Mouse (Mus musculus): ENCODE measurements around the gene Stk35. TPM values are rescaled to one million over a fixed set of nuclear protein-coding genes. Genes with fewer than 3 reads are reported as not detected.

Stk35 gene
- polyA plus RNA-seq, 1 experiment from 2014 or later = 16.7 TPM

DNA sequence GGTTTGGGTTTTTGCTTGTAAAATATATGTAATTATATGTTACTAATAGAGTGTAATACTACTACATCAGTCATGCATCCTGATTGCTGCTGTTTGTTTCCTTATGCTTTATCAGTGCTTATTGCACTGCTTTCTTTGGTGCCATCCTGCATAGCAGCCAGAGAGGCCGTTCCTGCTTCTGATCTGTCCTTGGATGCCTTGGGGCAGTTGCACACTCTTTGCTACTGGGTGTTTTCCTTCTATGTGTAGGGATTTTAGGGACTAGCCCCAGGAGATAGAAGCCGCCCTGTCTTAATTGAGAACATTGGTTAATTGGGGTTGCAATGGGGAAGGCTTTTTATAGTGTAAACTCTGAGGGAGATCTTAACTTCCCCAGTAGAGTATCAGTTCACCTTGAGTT, 6.2 kb downstream of the Stk35 start:
- DNase-seq (ENCODE audit: low spot score) (no peak), ATAC-seq (replicated peaks; ENCODE audit: insufficient number of reproducible peaks, low FRiP score, low TSS enrichment, low read depth) (no peak)
- Histone ChIP-seq H3K27me3 (ENCODE audit: control insufficient read depth, insufficient read depth, low read length) (no peaks in the 10 kb centered on the region), H3K9ac (replicated peaks; ENCODE audit: low read length) (no peak overlapping the region), H3K27ac (replicated peaks; ENCODE audit: low read depth, low read length) (no peak overlapping the region), H3K4me2 (ENCODE audit: low read depth, low read length) (no peak overlapping the region), H3K36me3 (replicated peaks; ENCODE audit: control insufficient read depth, insufficient read depth, low read depth, low read length) (no peaks in the 10 kb centered on the region; the same call in 1 of the 2 replicates), H3K4me1 (ENCODE audit: control insufficient read depth, insufficient read depth, low read length) (peaks cover 6% of the 10 kb centered on the region), H3K9me3 (replicated peaks; ENCODE audit: control insufficient read depth, low read length) (no peaks in the 10 kb centered on the region), H3K4me3 (ENCODE audit: low read depth, low read length) (no peak overlapping the region)
- WGBS = 81% methylated on average over 2 of the region's 2 CpGs

DNA sequence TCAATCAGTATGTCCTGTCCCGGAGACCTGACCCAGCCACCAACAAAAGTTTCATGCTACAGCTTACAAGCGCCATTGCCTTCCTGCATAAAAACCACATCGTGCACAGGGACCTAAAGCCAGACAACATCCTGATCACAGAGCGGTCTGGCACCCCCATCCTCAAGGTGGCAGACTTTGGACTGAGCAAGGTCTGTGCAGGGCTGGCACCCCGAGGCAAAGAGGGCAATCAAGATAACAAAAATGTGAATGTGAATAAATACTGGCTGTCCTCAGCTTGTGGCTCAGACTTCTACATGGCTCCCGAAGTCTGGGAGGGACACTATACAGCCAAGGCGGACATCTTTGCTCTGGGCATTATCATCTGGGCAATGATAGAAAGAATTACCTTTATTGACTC, 10.2 kb downstream of the Stk35 start:
- 93% methylated on average over 7 of the region's 7 CpGs for WGBS
- no peaks in the 10 kb centered on the region; the same call in 1 of the 2 replicates for H3K36me3 ChIP-seq (replicated peaks; ENCODE audit: control insufficient read depth, insufficient read depth, low read depth, low read length)

DNA sequence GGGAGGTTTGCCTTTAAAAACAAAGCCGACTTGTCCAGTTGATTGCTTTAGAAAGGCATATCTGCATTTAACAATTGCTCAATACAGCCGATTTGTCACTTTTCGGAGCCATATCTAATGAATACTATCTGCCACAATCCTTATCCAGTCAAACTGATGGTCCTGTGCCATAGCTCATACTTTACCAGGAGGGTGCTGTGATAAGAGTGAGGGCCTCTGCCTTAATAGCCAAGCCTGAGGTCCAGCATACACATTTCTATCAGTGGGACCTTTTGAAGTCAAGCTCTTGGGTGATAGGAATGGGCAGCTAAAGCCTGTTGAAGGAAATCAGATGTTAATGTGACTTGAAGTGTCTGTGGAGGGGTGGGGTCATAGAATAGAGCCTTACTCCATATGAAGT, 13.7 kb downstream of the Stk35 start:
- WGBS = 85% methylated on average over 3 of the region's 3 CpGs
- no peaks in the 10 kb centered on the region for H3K27me3 ChIP-seq (ENCODE audit: control insufficient read depth, insufficient read depth, low read length)
- no peak for DNase-seq (ENCODE audit: low spot score)
- H3K4me2 ChIP-seq (ENCODE audit: low read depth, low read length) = no peak overlapping the region
- no peak for ATAC-seq (replicated peaks; ENCODE audit: insufficient number of reproducible peaks, low FRiP score, low TSS enrichment, low read depth)
- H3K9ac ChIP-seq (replicated peaks; ENCODE audit: low read length) = no peak overlapping the region
- H3K36me3 ChIP-seq (replicated peaks; ENCODE audit: control insufficient read depth, insufficient read depth, low read depth, low read length) = no peaks in the 10 kb centered on the region; the same call in none of the 2 replicates
- H3K4me1 ChIP-seq (ENCODE audit: control insufficient read depth, insufficient read depth, low read length) = no peaks in the 10 kb centered on the region
- no peak overlapping the region for H3K27ac ChIP-seq (replicated peaks; ENCODE audit: low read depth, low read length)
- no peaks in the 10 kb centered on the region for H3K9me3 ChIP-seq (replicated peaks; ENCODE audit: control insufficient read depth, low read length)
- no peak overlapping the region for H3K4me3 ChIP-seq (ENCODE audit: low read depth, low read length)

More for the DNA sequence above, 10.2 kb downstream of the Stk35 start:
- H3K9ac ChIP-seq (replicated peaks; ENCODE audit: low read length) = no peak overlapping the region
- no peak overlapping the region for H3K4me3 ChIP-seq (ENCODE audit: low read depth, low read length)
- H3K27ac ChIP-seq (replicated peaks; ENCODE audit: low read depth, low read length) = no peak overlapping the region
- H3K27me3 ChIP-seq (ENCODE audit: control insufficient read depth, insufficient read depth, low read length) = no peaks in the 10 kb centered on the region
- H3K4me2 ChIP-seq (ENCODE audit: low read depth, low read length) = no peak overlapping the region
- no peaks in the 10 kb centered on the region for H3K9me3 ChIP-seq (replicated peaks; ENCODE audit: control insufficient read depth, low read length)
- H3K4me1 ChIP-seq (ENCODE audit: control insufficient read depth, insufficient read depth, low read length) = no peaks in the 10 kb centered on the region
- DNase-seq (ENCODE audit: low spot score) (no peak), ATAC-seq (replicated peaks; ENCODE audit: insufficient number of reproducible peaks, low FRiP score, low TSS enrichment, low read depth) (no peak)

DNA sequence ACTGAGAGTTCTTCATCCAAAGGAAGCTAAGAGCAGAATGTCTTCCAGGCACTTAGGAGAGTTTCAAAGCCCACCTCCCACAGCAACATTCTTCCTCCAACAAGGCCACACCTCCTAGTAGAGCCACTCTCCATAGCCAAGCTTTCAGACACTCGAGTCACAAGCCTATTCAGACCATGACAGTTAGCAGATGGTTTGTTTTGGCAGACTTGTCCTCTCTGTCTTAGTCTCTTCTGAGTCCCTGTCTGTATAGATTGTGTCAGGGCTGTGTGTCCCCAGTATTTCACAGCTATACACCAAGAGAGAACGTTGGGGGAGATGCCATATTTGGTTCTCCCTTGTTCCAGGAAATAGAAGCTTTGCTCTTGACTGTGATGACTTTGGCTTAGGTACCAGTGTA, 14.8 kb downstream of the Stk35 start:
- no peaks in the 10 kb centered on the region; the same call in none of the 2 replicates for H3K36me3 ChIP-seq (replicated peaks; ENCODE audit: control insufficient read depth, insufficient read depth, low read depth, low read length)
- no peak for ATAC-seq (replicated peaks; ENCODE audit: insufficient number of reproducible peaks, low FRiP score, low TSS enrichment, low read depth)
- no peak overlapping the region for H3K4me3 ChIP-seq (ENCODE audit: low read depth, low read length)
- H3K27me3 ChIP-seq (ENCODE audit: control insufficient read depth, insufficient read depth, low read length) = no peaks in the 10 kb centered on the region
- 89% methylated on average over 2 of the region's 2 CpGs for WGBS
- H3K9me3 ChIP-seq (replicated peaks; ENCODE audit: control insufficient read depth, low read length) = no peaks in the 10 kb centered on the region
- H3K27ac ChIP-seq (replicated peaks; ENCODE audit: low read depth, low read length) = no peak overlapping the region
- DNase-seq (ENCODE audit: low spot score) = no peak
- no peaks in the 10 kb centered on the region for H3K4me1 ChIP-seq (ENCODE audit: control insufficient read depth, insufficient read depth, low read length)
- no peak overlapping the region for H3K4me2 ChIP-seq (ENCODE audit: low read depth, low read length)
- H3K9ac ChIP-seq (replicated peaks; ENCODE audit: low read length) = no peak overlapping the region

DNA sequence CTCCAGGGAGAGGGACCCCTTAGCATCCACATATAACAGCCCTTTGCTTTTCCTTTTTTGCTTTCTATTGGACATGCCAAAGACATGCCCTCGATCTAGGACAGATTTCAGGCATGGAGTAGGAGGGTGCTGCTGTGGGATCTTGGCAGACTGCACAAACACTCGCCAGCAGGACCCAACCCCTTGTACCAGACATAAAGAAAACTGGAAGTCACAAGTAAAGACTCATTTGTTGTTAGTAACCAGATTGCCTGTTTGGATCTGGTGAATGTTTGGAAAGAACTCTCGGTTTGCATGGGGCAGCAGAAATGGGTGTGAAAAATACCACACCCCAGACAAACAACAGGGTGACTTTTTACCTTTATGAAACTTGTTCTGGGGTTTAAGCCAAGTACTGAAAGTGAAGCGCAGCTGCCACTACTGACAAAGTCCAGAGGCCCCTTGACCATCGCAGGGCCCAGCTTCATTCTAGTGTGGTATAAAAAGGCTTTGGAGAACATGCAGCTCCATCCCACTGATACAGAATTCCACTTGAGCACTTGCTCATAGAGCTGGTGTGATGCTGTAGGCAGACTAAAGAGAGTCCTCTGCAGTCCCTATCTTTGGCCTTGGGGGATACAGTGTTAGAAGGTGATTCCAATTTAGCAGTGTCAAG, 17.4 kb downstream of the Stk35 start:
- no peak overlapping the region for H3K4me3 ChIP-seq (ENCODE audit: low read depth, low read length)
- no peak overlapping the region for H3K9ac ChIP-seq (replicated peaks; ENCODE audit: low read length)
- H3K27ac ChIP-seq (replicated peaks; ENCODE audit: low read depth, low read length) = no peak overlapping the region
- no peaks in the 10 kb centered on the region for H3K27me3 ChIP-seq (ENCODE audit: control insufficient read depth, insufficient read depth, low read length)
- DNase-seq (ENCODE audit: low spot score) (no peak), ATAC-seq (replicated peaks; ENCODE audit: insufficient number of reproducible peaks, low FRiP score, low TSS enrichment, low read depth) (no peak)
- WGBS = 94% methylated on average over 5 of the region's 5 CpGs
- H3K9me3 ChIP-seq (replicated peaks; ENCODE audit: control insufficient read depth, low read length) = no peaks in the 10 kb centered on the region
- no peaks in the 10 kb centered on the region; the same call in none of the 2 replicates for H3K36me3 ChIP-seq (replicated peaks; ENCODE audit: control insufficient read depth, insufficient read depth, low read depth, low read length)
- H3K4me1 ChIP-seq (ENCODE audit: control insufficient read depth, insufficient read depth, low read length) = no peaks in the 10 kb centered on the region
- H3K4me2 ChIP-seq (ENCODE audit: low read depth, low read length) = no peak overlapping the region

DNA sequence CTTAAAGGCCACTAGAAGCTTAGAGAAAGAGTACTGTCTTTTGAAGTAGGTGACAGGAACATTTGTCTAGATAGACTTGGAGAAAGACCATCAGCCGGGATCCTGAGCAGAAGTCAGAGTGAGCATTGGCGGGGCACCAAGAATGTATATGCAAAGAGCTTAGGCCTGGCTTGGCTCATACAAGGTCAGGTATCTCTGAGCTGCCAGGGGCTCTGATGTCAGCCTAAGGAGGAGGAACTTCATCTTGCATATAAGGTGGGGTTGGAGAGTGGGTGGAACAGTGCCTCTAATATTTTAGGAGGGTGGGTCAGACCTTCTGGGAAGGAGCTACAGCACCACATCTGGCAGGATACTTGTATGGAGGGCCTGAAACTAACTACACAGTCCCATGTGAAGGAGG, 18.6 kb downstream of the Stk35 start:
- DNase-seq (ENCODE audit: low spot score) (no peak), ATAC-seq (replicated peaks; ENCODE audit: insufficient number of reproducible peaks, low FRiP score, low TSS enrichment, low read depth) (no peak)
- no peaks in the 10 kb centered on the region; the same call in none of the 2 replicates for H3K36me3 ChIP-seq (replicated peaks; ENCODE audit: control insufficient read depth, insufficient read depth, low read depth, low read length)
- no peak overlapping the region for H3K9ac ChIP-seq (replicated peaks; ENCODE audit: low read length)
- no peaks in the 10 kb centered on the region for H3K27me3 ChIP-seq (ENCODE audit: control insufficient read depth, insufficient read depth, low read length)
- H3K27ac ChIP-seq (replicated peaks; ENCODE audit: low read depth, low read length) = no peak overlapping the region
- WGBS = 100% methylated on average over 2 of the region's 2 CpGs
- no peak overlapping the region for H3K4me2 ChIP-seq (ENCODE audit: low read depth, low read length)
- H3K9me3 ChIP-seq (replicated peaks; ENCODE audit: control insufficient read depth, low read length) = no peaks in the 10 kb centered on the region
- H3K4me1 ChIP-seq (ENCODE audit: control insufficient read depth, insufficient read depth, low read length) = no peaks in the 10 kb centered on the region
- H3K4me3 ChIP-seq (ENCODE audit: low read depth, low read length) = no peak overlapping the region

DNA sequence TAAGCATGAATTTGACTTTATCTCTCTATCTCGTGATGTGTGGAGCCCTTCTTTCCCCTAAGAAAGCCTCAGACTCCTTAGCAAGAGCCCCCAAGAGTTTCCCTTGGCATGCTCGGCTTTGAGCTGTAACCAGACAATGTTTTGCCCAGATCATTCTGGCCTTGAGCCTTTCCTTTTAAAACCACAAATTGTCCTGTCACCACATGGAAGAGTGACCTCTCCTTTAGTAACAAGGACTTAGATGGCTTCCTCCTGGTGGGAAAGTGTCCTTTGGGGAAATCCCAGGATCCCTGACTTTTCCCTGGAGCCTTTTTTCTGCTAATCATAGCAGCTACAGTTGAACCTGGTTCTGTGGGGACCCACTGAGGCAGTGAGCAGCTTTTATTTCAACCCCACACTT, 19.2 kb downstream of the Stk35 start:
- 73% methylated on average over 2 of the region's 2 CpGs for WGBS
- ATAC-seq (replicated peaks; ENCODE audit: insufficient number of reproducible peaks, low FRiP score, low TSS enrichment, low read depth) (no peak), DNase-seq (ENCODE audit: low spot score) (no peak)
- no peak overlapping the region for H3K4me2 ChIP-seq (ENCODE audit: low read depth, low read length)
- no peaks in the 10 kb centered on the region for H3K27me3 ChIP-seq (ENCODE audit: control insufficient read depth, insufficient read depth, low read length)
- H3K9me3 ChIP-seq (replicated peaks; ENCODE audit: control insufficient read depth, low read length) = no peaks in the 10 kb centered on the region
- no peak overlapping the region for H3K27ac ChIP-seq (replicated peaks; ENCODE audit: low read depth, low read length)
- H3K4me1 ChIP-seq (ENCODE audit: control insufficient read depth, insufficient read depth, low read length) = no peaks in the 10 kb centered on the region
- H3K9ac ChIP-seq (replicated peaks; ENCODE audit: low read length) = no peak overlapping the region
- H3K36me3 ChIP-seq (replicated peaks; ENCODE audit: control insufficient read depth, insufficient read depth, low read depth, low read length) = no peaks in the 10 kb centered on the region; the same call in none of the 2 replicates
- H3K4me3 ChIP-seq (ENCODE audit: low read depth, low read length) = no peak overlapping the region

DNA sequence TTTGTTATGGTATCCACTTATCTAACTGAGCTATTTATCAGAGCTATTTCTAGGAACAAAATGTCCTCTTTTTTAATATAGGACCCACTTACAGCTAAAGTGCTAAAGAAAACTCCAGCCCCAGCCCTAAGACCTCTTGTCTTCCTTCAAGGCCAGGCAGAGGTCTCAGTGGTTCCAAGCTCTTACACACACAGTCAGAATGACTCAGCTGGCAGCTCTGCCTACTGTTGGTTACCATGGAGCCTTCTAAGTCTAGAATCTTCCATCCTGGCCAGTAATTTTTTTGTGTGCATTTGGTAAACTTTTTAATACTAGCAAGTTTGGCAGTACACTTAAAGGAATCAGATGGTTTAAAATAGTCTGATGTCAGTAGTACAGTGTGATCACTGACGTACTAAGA, 19.6 kb downstream of the Stk35 start:
- Histone ChIP-seq H3K9me3 (replicated peaks; ENCODE audit: control insufficient read depth, low read length) (no peaks in the 10 kb centered on the region), H3K36me3 (replicated peaks; ENCODE audit: control insufficient read depth, insufficient read depth, low read depth, low read length) (no peaks in the 10 kb centered on the region; the same call in none of the 2 replicates), H3K9ac (replicated peaks; ENCODE audit: low read length) (no peak overlapping the region), H3K4me3 (ENCODE audit: low read depth, low read length) (no peak overlapping the region), H3K4me2 (ENCODE audit: low read depth, low read length) (no peak overlapping the region), H3K4me1 (ENCODE audit: control insufficient read depth, insufficient read depth, low read length) (no peaks in the 10 kb centered on the region), H3K27me3 (ENCODE audit: control insufficient read depth, insufficient read depth, low read length) (no peaks in the 10 kb centered on the region), H3K27ac (replicated peaks; ENCODE audit: low read depth, low read length) (no peak overlapping the region)
- no peak for ATAC-seq (replicated peaks; ENCODE audit: insufficient number of reproducible peaks, low FRiP score, low TSS enrichment, low read depth)
- DNase-seq (ENCODE audit: low spot score) = no peak
- 87% methylated on average over 1 of the region's 1 CpGs for WGBS

Data from embryonic facial prominence, embryonic 11.5 days (tissue).